Mouse (Mus musculus) megakaryocyte, embryonic 14.5 days (primary cell): Measurements from ENCODE around the gene Fam83b.

Experiments used
- FLI1 ChIP-seq: IDR thresholded peaks from 2 replicates; pipeline ENCODE4 v1.6.1; 2012; ENCODE audit warnings: low read length, inconsistent platforms, mixed read lengths
- GATA1 ChIP-seq: IDR thresholded peaks from 3 replicates; pipeline ENCODE4 v1.6.1; 2012; ENCODE audit warnings: mixed read lengths, low read length, inconsistent platforms, borderline replicate concordance

- TF ChIP-seq FLI1 (no peak), GATA1 (no peak)
These were observed 77.2 kb downstream of the Fam83b start for GRCm38 (mm10) chr9:76489737-76490136.
